Mouse (Mus musculus): ENCODE measurements at regions not wholly inside any gene's neighbourhood (a gene's known extent, or its start where the extent isn't known, plus 50 kb on each side); places are given as distances from the start of the nearest gene placed in this dataset.

- WGBS, result 45% methylated on average over 15 of the region's 15 CpGs
- no peak overlapping the region for H3K4me3 ChIP-seq (ENCODE audit: low read depth, low read length)
Measured at GRCm38 (mm10) chr5:67532756-67533255, 74.9 kb upstream of the Shisa3 start.

GRCm38 (mm10) chr5:67534056-67534455 is 73.6 kb upstream of the Shisa3 start:
- no peak overlapping the region for H3K9ac ChIP-seq (replicated peaks; ENCODE audit: low read depth, low read length)
- no peak overlapping the region for H3K4me3 ChIP-seq (ENCODE audit: low read depth, low read length)
- H3K27me3 ChIP-seq (ENCODE audit: control insufficient read depth, insufficient read depth, low read length), result no peaks in the 10 kb centered on the region
- H3K27ac ChIP-seq (ENCODE audit: low read length), result no peak overlapping the region
- H3K36me3 ChIP-seq (ENCODE audit: control insufficient read depth, insufficient read depth, low read length), result no peaks in the 10 kb centered on the region
- ATAC-seq (ENCODE audit: insufficient number of reproducible peaks, insufficient read depth, low FRiP score, low read depth), result no peak
- no peaks in the 10 kb centered on the region for H3K4me1 ChIP-seq (ENCODE audit: control insufficient read depth, insufficient read depth, low read length)
- 59% methylated on average over 7 of the region's 7 CpGs for WGBS
- H3K4me2 ChIP-seq (replicated peaks; ENCODE audit: low read depth, low read length), result no peak overlapping the region
- no peaks in the 10 kb centered on the region for H3K9me3 ChIP-seq (ENCODE audit: control insufficient read depth, low read depth, low read length)

More at GRCm38 (mm10) chr5:67532756-67533255, 74.9 kb upstream of the Shisa3 start:
- Histone ChIP-seq H3K4me2 (replicated peaks; ENCODE audit: low read depth, low read length) (peak overlapping the region; percentile 27; the same call in 1 of the 2 replicates), H3K27me3 (ENCODE audit: control insufficient read depth, insufficient read depth, low read length) (no peaks in the 10 kb centered on the region), H3K27ac (ENCODE audit: low read length) (no peak overlapping the region), H3K36me3 (ENCODE audit: control insufficient read depth, insufficient read depth, low read length) (no peaks in the 10 kb centered on the region), H3K4me1 (ENCODE audit: control insufficient read depth, insufficient read depth, low read length) (no peaks in the 10 kb centered on the region), H3K9ac (replicated peaks; ENCODE audit: low read depth, low read length) (no peak overlapping the region), H3K9me3 (ENCODE audit: control insufficient read depth, low read depth, low read length) (no peaks in the 10 kb centered on the region)
- ATAC-seq (ENCODE audit: insufficient number of reproducible peaks, insufficient read depth, low FRiP score, low read depth), result no peak

- Histone ChIP-seq H3K4me2 (replicated peaks; ENCODE audit: low read depth, low read length) (no peak overlapping the region), H3K27ac (ENCODE audit: low read length) (no peak overlapping the region), H3K9ac (replicated peaks; ENCODE audit: low read depth, low read length) (no peak overlapping the region), H3K4me3 (ENCODE audit: low read depth, low read length) (no peak overlapping the region), H3K9me3 (ENCODE audit: control insufficient read depth, low read depth, low read length) (no peaks in the 10 kb centered on the region), H3K27me3 (ENCODE audit: control insufficient read depth, insufficient read depth, low read length) (no peaks in the 10 kb centered on the region), H3K36me3 (ENCODE audit: control insufficient read depth, insufficient read depth, low read length) (no peaks in the 10 kb centered on the region), H3K4me1 (ENCODE audit: control insufficient read depth, insufficient read depth, low read length) (no peaks in the 10 kb centered on the region)
- 65% methylated on average over 5 of the region's 5 CpGs for WGBS
- ATAC-seq (ENCODE audit: insufficient number of reproducible peaks, insufficient read depth, low FRiP score, low read depth), result no peak
Measured at GRCm38 (mm10) chr5:67537990-67538389, 69.7 kb upstream of the Shisa3 start.

DNA sequence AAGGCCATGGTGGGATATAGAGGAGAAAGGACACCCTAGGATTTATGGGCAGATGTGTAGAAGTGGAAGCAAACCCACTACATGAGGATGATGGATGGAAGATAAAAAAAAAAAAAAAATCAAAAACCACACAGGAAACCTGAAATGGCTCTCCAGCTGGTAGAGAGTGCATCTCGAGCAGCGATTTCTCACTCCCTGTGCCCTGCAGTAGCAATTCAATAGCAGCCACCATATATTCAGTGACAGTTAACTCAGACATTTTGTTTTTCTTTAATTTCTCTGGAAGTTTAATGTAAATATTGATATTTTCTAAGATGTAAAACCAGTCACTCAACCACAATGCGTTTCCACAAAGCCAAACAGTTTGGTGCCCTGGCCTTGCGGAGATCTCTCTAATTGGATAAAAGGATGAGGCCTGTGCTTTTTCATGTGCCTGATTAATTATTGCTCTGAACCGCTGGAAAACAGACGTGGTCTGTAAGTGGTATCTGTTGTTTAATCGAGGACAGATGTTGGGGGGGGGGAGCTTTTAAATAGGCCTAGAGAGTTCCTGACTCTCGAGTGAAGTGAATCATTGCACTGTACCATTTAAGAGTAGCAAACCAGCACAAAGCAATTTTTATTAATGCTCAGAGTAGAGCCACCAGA is 68.0 kb upstream of the Shisa3 start:
- no peaks in the 10 kb centered on the region for H3K36me3 ChIP-seq (ENCODE audit: control insufficient read depth, insufficient read depth, low read length)
- H3K4me1 ChIP-seq (ENCODE audit: control insufficient read depth, insufficient read depth, low read length), result peaks cover 3% of the 10 kb centered on the region; the same call in 1 of the 2 replicates
- no peaks in the 10 kb centered on the region for H3K27me3 ChIP-seq (ENCODE audit: control insufficient read depth, insufficient read depth, low read length)
- H3K4me3 ChIP-seq (ENCODE audit: low read depth, low read length), result no peak overlapping the region
- peak overlapping the region; percentile 44; the same call in 1 of the 2 replicates for H3K27ac ChIP-seq (ENCODE audit: low read length)
- no peak for ATAC-seq (ENCODE audit: insufficient number of reproducible peaks, insufficient read depth, low FRiP score, low read depth)
- 38% methylated on average over 8 of the region's 8 CpGs for WGBS
- no peaks in the 10 kb centered on the region for H3K9me3 ChIP-seq (ENCODE audit: control insufficient read depth, low read depth, low read length)
- no peak overlapping the region for H3K4me2 ChIP-seq (replicated peaks; ENCODE audit: low read depth, low read length)
- no peak overlapping the region for H3K9ac ChIP-seq (replicated peaks; ENCODE audit: low read depth, low read length)

DNA sequence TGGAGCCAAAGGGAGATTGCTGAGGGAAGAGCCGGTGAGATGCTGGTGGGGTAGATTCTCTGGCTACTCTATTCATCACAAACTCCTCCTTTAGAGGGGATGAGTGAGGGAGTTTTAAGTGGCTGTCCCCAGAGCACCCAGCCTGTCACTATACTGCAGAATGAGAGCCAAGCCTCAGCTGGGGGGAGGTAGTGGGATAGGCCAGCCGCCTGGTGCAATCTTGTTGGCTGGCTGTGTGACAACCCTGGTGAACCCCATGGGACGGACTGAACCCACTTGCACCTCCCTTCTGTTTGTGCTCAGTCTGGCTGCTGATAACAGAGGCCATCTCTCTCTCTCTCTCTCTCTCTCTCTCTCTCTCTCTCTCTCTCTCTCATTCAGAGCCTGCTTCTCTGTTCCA is 65.8 kb upstream of the Shisa3 start:
- Histone ChIP-seq H3K4me1 (ENCODE audit: control insufficient read depth, insufficient read depth, low read length) (peaks cover 3% of the 10 kb centered on the region; the same call in 1 of the 2 replicates), H3K36me3 (ENCODE audit: control insufficient read depth, insufficient read depth, low read length) (no peaks in the 10 kb centered on the region), H3K4me3 (ENCODE audit: low read depth, low read length) (no peak overlapping the region), H3K9me3 (ENCODE audit: control insufficient read depth, low read depth, low read length) (no peaks in the 10 kb centered on the region), H3K27ac (ENCODE audit: low read length) (no peak overlapping the region), H3K9ac (replicated peaks; ENCODE audit: low read depth, low read length) (no peak overlapping the region), H3K4me2 (replicated peaks; ENCODE audit: low read depth, low read length) (no peak overlapping the region), H3K27me3 (ENCODE audit: control insufficient read depth, insufficient read depth, low read length) (no peaks in the 10 kb centered on the region)
- WGBS, result 64% methylated on average over 3 of the region's 3 CpGs
- no peak for ATAC-seq (ENCODE audit: insufficient number of reproducible peaks, insufficient read depth, low FRiP score, low read depth)

DNA sequence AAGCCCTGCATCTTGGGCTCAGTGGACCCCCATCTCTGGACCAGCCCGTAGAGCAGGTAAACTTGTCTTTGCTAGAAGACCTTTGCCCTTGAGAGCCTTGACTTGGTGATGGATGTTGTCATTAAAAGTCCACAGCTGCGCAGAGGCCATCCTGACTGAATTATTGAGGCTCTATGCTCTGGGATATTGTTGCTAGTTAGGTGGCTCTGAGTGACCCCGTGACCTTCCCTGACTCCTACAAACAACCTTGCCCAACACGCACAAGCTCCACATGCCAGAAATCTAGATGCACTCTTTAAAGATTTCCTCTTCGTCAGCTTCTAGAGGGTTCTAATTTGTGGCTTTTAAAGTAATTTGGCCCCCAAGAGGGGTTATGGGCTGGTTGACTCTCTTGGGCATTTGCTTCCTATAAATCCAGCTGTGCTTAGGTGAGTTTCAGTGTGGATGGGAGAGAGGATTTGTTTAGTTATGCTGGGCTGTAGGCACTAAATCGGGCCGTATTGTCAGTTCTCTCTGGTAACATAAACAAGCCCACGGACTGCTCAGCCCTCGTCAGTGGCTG is 63.6 kb upstream of the Shisa3 start:
- no peak overlapping the region for H3K9ac ChIP-seq (replicated peaks; ENCODE audit: low read depth, low read length)
- no peaks in the 10 kb centered on the region for H3K36me3 ChIP-seq (ENCODE audit: control insufficient read depth, insufficient read depth, low read length)
- H3K27ac ChIP-seq (ENCODE audit: low read length), result no peak overlapping the region
- ATAC-seq (ENCODE audit: insufficient number of reproducible peaks, insufficient read depth, low FRiP score, low read depth), result no peak
- 42% methylated on average over 9 of the region's 9 CpGs for WGBS
- H3K4me2 ChIP-seq (replicated peaks; ENCODE audit: low read depth, low read length), result no peak overlapping the region
- no peaks in the 10 kb centered on the region for H3K9me3 ChIP-seq (ENCODE audit: control insufficient read depth, low read depth, low read length)
- no peak overlapping the region for H3K4me3 ChIP-seq (ENCODE audit: low read depth, low read length)
- H3K4me1 ChIP-seq (ENCODE audit: control insufficient read depth, insufficient read depth, low read length), result peaks cover 3% of the 10 kb centered on the region; the same call in 1 of the 2 replicates
- H3K27me3 ChIP-seq (ENCODE audit: control insufficient read depth, insufficient read depth, low read length), result no peaks in the 10 kb centered on the region

- 88% methylated on average over 6 of the region's 6 CpGs for WGBS
- Histone ChIP-seq H3K9me3 (ENCODE audit: control insufficient read depth, low read depth, low read length) (no peaks in the 10 kb centered on the region), H3K27ac (ENCODE audit: low read length) (no peak overlapping the region), H3K4me1 (ENCODE audit: control insufficient read depth, insufficient read depth, low read length) (no peaks in the 10 kb centered on the region), H3K9ac (replicated peaks; ENCODE audit: low read depth, low read length) (no peak overlapping the region), H3K27me3 (ENCODE audit: control insufficient read depth, insufficient read depth, low read length) (no peaks in the 10 kb centered on the region), H3K4me3 (ENCODE audit: low read depth, low read length) (no peak overlapping the region), H3K36me3 (ENCODE audit: control insufficient read depth, insufficient read depth, low read length) (no peaks in the 10 kb centered on the region), H3K4me2 (replicated peaks; ENCODE audit: low read depth, low read length) (no peak overlapping the region)
- ATAC-seq (ENCODE audit: insufficient number of reproducible peaks, insufficient read depth, low FRiP score, low read depth), result no peak
Measured at GRCm38 (mm10) chr5:67550257-67550656, 57.4 kb upstream of the Shisa3 start.

DNA sequence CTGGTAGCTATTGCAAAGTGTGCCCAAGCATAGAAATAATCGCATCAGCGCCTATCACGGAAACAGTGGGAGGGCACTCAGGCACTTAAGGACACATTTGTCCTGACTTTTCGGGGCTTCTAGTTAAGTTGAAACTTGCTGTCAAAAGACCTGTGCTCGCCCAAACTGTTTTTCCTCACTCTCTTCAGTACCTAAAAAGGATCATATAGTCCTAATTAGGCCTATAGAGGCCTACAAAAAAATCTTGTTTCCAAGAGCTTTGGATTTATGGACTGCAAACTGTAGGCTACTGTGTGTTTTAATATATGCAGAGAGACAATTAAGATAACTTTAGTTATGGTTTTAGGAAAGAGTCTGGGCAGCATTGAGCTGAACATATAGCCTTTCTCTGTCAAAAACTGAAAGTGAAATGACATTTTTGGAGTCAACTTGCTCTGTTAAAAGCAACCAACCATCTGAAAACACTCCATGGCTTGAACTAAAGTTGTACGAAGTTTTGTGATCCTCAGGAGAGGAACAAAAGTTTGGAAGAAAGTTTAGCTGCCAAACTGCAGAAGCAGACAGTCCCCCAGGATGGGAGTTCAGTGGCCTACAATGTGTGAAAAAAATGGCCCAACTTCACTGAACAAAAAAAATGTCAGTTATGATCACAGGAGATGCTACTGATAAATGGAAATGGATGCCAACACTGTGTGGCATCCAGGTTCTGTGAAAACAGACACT is 55.9 kb upstream of the Shisa3 start:
- Histone ChIP-seq H3K27ac (ENCODE audit: low read length) (no peak overlapping the region), H3K27me3 (ENCODE audit: control insufficient read depth, insufficient read depth, low read length) (no peaks in the 10 kb centered on the region), H3K9ac (replicated peaks; ENCODE audit: low read depth, low read length) (no peak overlapping the region), H3K4me2 (replicated peaks; ENCODE audit: low read depth, low read length) (no peak overlapping the region), H3K4me1 (ENCODE audit: control insufficient read depth, insufficient read depth, low read length) (no peaks in the 10 kb centered on the region), H3K4me3 (ENCODE audit: low read depth, low read length) (no peak overlapping the region), H3K36me3 (ENCODE audit: control insufficient read depth, insufficient read depth, low read length) (no peaks in the 10 kb centered on the region), H3K9me3 (ENCODE audit: control insufficient read depth, low read depth, low read length) (no peaks in the 10 kb centered on the region)
- no peak for ATAC-seq (ENCODE audit: insufficient number of reproducible peaks, insufficient read depth, low FRiP score, low read depth)
- WGBS, result 82% methylated on average over 6 of the region's 6 CpGs
